Mouse (Mus musculus): ENCODE measurements around the gene Pacs2. TPM values are rescaled to one million over a fixed set of nuclear protein-coding genes. Genes with fewer than 3 reads are reported as not detected.

Pacs2 gene
- polyA plus RNA-seq, 1 experiment from 2014 or later = 6.8 TPM

DNA sequence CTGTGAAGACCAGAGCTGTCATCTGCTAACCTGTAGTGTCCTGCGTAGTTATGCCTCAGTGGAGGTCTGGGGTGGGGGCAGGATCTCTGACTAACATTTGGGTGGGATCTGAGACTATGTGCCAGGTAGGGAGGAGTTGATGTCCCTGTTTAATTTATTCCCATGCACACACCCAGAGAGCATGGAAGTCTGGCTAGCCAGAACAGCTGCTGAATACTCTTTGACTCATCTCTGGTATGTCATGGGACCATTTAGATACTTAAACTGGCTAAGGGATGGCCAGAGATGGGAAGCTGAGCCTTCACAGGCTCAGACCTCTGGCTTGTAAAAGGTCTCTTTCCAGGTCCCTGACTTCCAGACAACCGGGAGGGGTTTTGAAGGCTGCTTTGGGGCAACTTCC, 13.2 kb downstream of the Pacs2 start:
- WGBS = 90% methylated on average over 2 of the region's 2 CpGs

DNA sequence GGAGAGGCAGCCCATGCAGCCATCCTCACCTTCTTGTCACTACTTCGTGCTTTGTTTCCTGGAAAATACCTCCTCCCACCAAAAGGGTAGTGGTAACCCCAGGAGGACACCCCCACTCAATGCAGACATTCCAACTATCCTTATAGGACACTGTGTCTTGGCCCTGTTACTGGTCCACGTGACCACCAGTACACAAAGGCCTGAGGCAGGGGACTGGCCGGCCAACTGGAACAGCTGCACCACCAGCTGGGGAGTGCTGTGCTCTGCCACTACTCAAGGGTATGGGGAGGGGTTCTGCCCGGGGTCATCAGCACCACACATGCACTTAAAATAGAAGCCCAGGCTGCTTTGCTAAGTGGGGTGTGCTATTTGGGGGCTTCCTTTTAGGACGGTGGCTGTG, 13.8 kb downstream of the Pacs2 start:
- 65% methylated on average over 5 of the region's 5 CpGs for WGBS
- no peak overlapping the region for H3K4me2 ChIP-seq (replicated peaks; ENCODE audit: low read depth, low read length)
- no peaks in the 10 kb centered on the region for H3K4me1 ChIP-seq (ENCODE audit: insufficient read depth, low read depth, low read length)
- ATAC-seq (peak; percentile 37), DNase-seq (ENCODE audit: low spot score) (no peak)
- no peak overlapping the region for H3K9ac ChIP-seq (replicated peaks; ENCODE audit: low read depth)
- H3K9me3 ChIP-seq (ENCODE audit: low read length) = no peaks in the 10 kb centered on the region
- H3K27me3 ChIP-seq (replicated peaks; ENCODE audit: insufficient read depth, low read length) = no peaks in the 10 kb centered on the region
- no peak overlapping the region for H3K4me3 ChIP-seq (ENCODE audit: low read depth, low read length)
- TF ChIP-seq CTCF (IDR thresholded peaks at IDR 0.05) = no peak
- TF ChIP-seq EP300 (IDR thresholded peaks at IDR 0.05) = no peak
- H3K27ac ChIP-seq (ENCODE audit: low read length) = no peak overlapping the region
- H3K36me3 ChIP-seq (ENCODE audit: insufficient read depth, low read length) = no peaks in the 10 kb centered on the region; the same call in 1 of the 2 replicates

More for the DNA sequence above, 13.2 kb downstream of the Pacs2 start:
- Histone ChIP-seq H3K4me1 (ENCODE audit: insufficient read depth, low read depth, low read length) (no peaks in the 10 kb centered on the region), H3K27ac (ENCODE audit: low read length) (no peak overlapping the region), H3K9ac (replicated peaks; ENCODE audit: low read depth) (no peak overlapping the region), H3K4me2 (replicated peaks; ENCODE audit: low read depth, low read length) (no peak overlapping the region), H3K27me3 (replicated peaks; ENCODE audit: insufficient read depth, low read length) (no peaks in the 10 kb centered on the region), H3K36me3 (ENCODE audit: insufficient read depth, low read length) (no peaks in the 10 kb centered on the region; the same call in 1 of the 2 replicates), H3K4me3 (ENCODE audit: low read depth, low read length) (no peak overlapping the region), H3K9me3 (ENCODE audit: low read length) (no peaks in the 10 kb centered on the region)
- DNase-seq (ENCODE audit: low spot score) (no peak), ATAC-seq (no peak)
- TF ChIP-seq EP300 (IDR thresholded peaks at IDR 0.05) = no peak
- no peak for TF ChIP-seq CTCF (IDR thresholded peaks at IDR 0.05)

DNA sequence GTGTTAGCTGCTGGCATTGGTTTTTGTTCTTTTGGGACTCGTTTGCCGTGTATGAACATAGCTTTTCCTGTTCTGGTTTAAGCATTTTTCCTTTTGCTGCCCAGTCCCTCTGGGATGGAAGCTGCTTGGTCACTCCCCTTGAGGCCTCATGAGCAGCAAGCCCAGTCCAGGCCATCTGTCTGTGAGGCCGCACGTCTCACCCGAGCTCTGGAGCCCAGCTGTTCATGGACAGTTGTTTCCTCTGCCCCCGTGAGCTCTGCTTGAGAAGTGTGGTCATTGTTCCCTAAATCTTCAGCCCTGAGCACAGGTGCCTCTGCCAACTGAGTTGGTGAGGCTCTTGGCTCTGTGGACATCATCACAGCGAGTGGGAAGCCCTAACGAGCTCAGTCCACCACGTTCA, 14.6 kb downstream of the Pacs2 start:
- Histone ChIP-seq H3K4me2 (replicated peaks; ENCODE audit: low read depth, low read length) (no peak overlapping the region), H3K36me3 (ENCODE audit: insufficient read depth, low read length) (no peaks in the 10 kb centered on the region; the same call in 1 of the 2 replicates), H3K9me3 (ENCODE audit: low read length) (no peaks in the 10 kb centered on the region), H3K4me1 (ENCODE audit: insufficient read depth, low read depth, low read length) (no peaks in the 10 kb centered on the region), H3K9ac (replicated peaks; ENCODE audit: low read depth) (no peak overlapping the region), H3K27me3 (replicated peaks; ENCODE audit: insufficient read depth, low read length) (no peaks in the 10 kb centered on the region), H3K4me3 (ENCODE audit: low read depth, low read length) (no peak overlapping the region), H3K27ac (ENCODE audit: low read length) (no peak overlapping the region)
- ATAC-seq (no peak), DNase-seq (ENCODE audit: low spot score) (no peak)
- TF ChIP-seq CTCF (IDR thresholded peaks at IDR 0.05) (no peak), EP300 (IDR thresholded peaks at IDR 0.05) (no peak)
- 78% methylated on average over 9 of the region's 9 CpGs for WGBS

DNA sequence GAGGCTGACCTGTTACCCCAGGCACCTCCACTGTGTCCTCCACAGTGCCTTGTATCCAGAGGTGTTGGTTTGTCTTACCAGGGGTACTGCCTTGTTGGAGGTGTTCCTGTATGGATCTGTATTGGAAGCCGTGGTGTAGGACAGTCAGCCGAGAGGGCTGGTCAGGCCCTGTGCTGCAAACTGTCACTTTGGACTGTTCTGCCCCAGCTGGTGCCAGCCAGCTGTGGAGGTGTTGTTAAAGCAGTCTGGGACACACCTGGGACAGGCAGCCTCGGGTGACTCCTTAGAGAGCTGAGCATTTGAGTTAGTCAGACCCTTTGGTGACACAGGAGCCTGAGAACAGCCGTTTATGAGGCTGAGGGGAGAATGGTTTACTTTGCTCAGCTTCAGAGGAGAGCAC, 15.7 kb downstream of the Pacs2 start:
- H3K4me1 ChIP-seq (ENCODE audit: insufficient read depth, low read depth, low read length) = no peaks in the 10 kb centered on the region
- H3K36me3 ChIP-seq (ENCODE audit: insufficient read depth, low read length) = no peaks in the 10 kb centered on the region; the same call in 1 of the 2 replicates
- TF ChIP-seq EP300 (IDR thresholded peaks at IDR 0.05) = no peak
- TF ChIP-seq CTCF (IDR thresholded peaks at IDR 0.05) = no peak
- H3K9ac ChIP-seq (replicated peaks; ENCODE audit: low read depth) = no peak overlapping the region
- no peaks in the 10 kb centered on the region for H3K27me3 ChIP-seq (replicated peaks; ENCODE audit: insufficient read depth, low read length)
- no peak for DNase-seq (ENCODE audit: low spot score)
- 44% methylated on average over 4 of the region's 4 CpGs for WGBS
- no peak overlapping the region for H3K4me2 ChIP-seq (replicated peaks; ENCODE audit: low read depth, low read length)
- no peak for ATAC-seq
- no peaks in the 10 kb centered on the region for H3K9me3 ChIP-seq (ENCODE audit: low read length)
- H3K27ac ChIP-seq (ENCODE audit: low read length) = no peak overlapping the region
- no peak overlapping the region for H3K4me3 ChIP-seq (ENCODE audit: low read depth, low read length)

DNA sequence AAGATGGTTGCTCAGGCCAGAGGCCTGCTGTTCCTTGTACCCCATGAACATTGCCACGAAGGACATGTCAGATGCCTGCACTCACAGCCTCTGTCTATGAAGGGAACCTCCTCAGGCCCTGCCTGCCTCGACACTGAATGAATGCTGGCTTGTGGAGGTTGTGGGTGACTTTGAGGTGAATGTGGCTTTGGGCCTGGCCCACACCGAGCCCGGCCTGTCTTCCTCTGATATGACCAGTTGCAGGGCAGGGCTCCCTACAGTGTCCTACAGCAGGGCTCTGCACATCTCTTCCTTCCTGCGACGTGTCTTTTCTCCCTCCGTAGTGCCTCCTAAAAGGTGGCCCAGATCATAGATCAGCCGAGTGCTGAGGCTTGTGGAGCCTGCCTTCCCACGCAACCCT, 16.7 kb downstream of the Pacs2 start:
- no peak for TF ChIP-seq EP300 (IDR thresholded peaks at IDR 0.05)
- no peak for TF ChIP-seq CTCF (IDR thresholded peaks at IDR 0.05)
- Histone ChIP-seq H3K27ac (ENCODE audit: low read length) (no peak overlapping the region), H3K9me3 (ENCODE audit: low read length) (no peaks in the 10 kb centered on the region), H3K4me1 (ENCODE audit: insufficient read depth, low read depth, low read length) (no peaks in the 10 kb centered on the region), H3K36me3 (ENCODE audit: insufficient read depth, low read length) (no peaks in the 10 kb centered on the region; the same call in 1 of the 2 replicates), H3K4me2 (replicated peaks; ENCODE audit: low read depth, low read length) (no peak overlapping the region), H3K27me3 (replicated peaks; ENCODE audit: insufficient read depth, low read length) (no peaks in the 10 kb centered on the region), H3K4me3 (ENCODE audit: low read depth, low read length) (no peak overlapping the region), H3K9ac (replicated peaks; ENCODE audit: low read depth) (no peak overlapping the region)
- DNase-seq (ENCODE audit: low spot score) (no peak), ATAC-seq (no peak)
- 72% methylated on average over 9 of the region's 9 CpGs for WGBS

DNA sequence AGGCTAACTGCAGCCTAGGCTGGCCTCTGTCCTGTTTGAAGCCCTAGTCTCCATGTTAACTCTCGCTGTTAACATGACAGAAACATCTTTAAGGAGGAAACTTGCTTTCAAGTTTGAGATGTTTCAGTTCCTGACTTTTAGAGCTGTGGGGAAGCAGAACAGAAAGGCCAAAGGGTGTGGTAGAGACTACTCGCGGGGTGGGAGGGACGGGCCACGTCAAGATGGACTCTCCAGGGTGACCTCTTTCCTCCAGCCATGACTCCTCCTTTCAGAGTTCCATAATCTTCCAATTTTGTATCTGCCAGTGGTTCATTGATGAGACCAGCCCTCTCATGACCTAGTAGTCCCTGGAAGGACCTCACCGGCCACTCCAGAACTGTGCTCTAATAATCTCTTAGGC, 17.1 kb downstream of the Pacs2 start:
- Histone ChIP-seq H3K4me2 (replicated peaks; ENCODE audit: low read depth, low read length) (no peak overlapping the region), H3K4me3 (ENCODE audit: low read depth, low read length) (no peak overlapping the region), H3K9ac (replicated peaks; ENCODE audit: low read depth) (no peak overlapping the region), H3K36me3 (ENCODE audit: insufficient read depth, low read length) (no peaks in the 10 kb centered on the region; the same call in 1 of the 2 replicates), H3K9me3 (ENCODE audit: low read length) (no peaks in the 10 kb centered on the region), H3K4me1 (ENCODE audit: insufficient read depth, low read depth, low read length) (no peaks in the 10 kb centered on the region), H3K27me3 (replicated peaks; ENCODE audit: insufficient read depth, low read length) (no peaks in the 10 kb centered on the region), H3K27ac (ENCODE audit: low read length) (no peak overlapping the region)
- ATAC-seq (no peak), DNase-seq (ENCODE audit: low spot score) (no peak)
- 79% methylated on average over 6 of the region's 6 CpGs for WGBS
- no peak for TF ChIP-seq EP300 (IDR thresholded peaks at IDR 0.05)
- TF ChIP-seq CTCF (IDR thresholded peaks at IDR 0.05) = no peak
